Mouse (Mus musculus) liver, embryonic 14.5 days (tissue): Measurements from ENCODE around the gene Zdhhc18.

ENCODE experiments used
- CTCF ChIP-seq: IDR thresholded peaks from 2 replicates; pipeline ENCODE4 v1.5.1; 2016; ENCODE audit warnings: antibody characterized with exemption, low read depth, control low read depth
- EP300 ChIP-seq: IDR thresholded peaks from 2 replicates; pipeline ENCODE4 v1.6.1; 2016; ENCODE audit warnings: antibody characterized with exemption, low read depth

- TF ChIP-seq CTCF (no peak), EP300 (no peak)
Observed at GRCm38 (mm10) chr4:133690252-133690651, 40.3 kb upstream of the Zdhhc18 start.
